Mouse (Mus musculus): ENCODE results near the gene Ephb3. TPM values are rescaled to one million over a fixed set of nuclear protein-coding genes. Genes with fewer than 3 reads are reported as not detected.

The Ephb3 gene
- total RNA-seq, 2 experiments from 2014 or later = 25.5 to 27.5 TPM

DNA sequence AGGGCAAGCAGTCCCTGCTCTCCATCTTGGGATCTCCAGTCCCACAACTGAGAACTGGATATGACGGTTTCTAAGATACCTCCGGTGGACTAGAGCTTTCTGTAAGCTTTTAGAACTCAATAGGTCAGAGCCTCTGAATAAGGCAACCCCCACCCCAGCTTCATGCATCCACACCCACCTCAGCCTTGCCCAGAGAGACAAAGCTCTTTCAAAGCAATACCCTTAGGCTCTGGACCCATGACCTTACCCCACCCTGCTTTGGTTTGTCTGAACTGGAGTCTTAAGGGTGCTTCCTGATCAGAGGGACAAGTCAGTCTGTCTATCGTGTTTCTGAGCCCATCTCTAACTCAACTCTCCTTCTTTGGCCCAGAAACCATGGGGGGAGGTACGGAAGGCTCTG is 1.8 kb upstream of the Ephb3 start:
- no peak for DNase-seq (ENCODE audit: low spot score in 2 of 2)

DNA sequence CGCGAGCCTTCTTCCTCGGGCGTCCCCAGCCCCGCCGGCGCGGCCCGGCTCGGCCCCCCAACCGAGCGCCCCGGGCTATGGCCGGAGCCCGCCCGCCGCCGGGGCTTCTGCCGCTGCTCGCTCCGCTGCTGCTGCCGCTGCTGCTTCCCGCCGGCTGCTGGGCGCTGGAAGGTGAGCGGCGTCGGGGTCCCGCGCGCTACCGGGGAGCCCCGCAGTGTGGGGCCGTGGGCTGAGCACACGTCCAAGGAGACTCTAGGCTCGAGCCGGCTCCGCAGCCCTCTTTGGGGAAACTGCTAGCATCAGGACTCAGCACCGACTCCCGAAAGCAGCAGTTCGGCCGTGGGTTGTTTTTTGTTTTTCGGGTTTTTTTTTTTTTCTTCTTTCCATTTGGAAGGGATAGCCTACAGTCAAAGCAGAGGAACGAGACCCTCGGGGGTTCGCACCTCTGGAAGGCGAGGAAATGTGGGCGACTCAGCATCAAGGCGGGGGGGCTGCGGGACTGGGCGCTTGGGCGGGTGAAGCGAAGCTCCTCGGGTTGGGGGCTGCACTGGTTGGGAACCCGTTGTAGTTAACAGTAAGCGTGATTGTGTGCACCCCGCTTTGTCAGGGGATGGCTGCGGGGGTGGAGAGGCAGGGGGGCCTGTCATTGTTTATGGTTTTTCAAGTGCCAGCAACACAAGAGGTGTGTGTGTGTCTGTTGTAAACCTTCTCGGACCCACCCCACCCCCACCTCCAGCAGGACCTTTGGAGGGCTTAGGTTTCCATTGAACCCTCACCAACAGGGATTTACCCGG is 735 bp downstream of the Ephb3 start:
- peak in 1 of 2 experiments; percentile 29 for DNase-seq (ENCODE audit: low spot score in 2 of 2)

- no peak for DNase-seq (ENCODE audit: low spot score in 2 of 2)
Measured at GRCm38 (mm10) chr16:21208001-21208565, 3.5 kb downstream of the Ephb3 start.

DNA sequence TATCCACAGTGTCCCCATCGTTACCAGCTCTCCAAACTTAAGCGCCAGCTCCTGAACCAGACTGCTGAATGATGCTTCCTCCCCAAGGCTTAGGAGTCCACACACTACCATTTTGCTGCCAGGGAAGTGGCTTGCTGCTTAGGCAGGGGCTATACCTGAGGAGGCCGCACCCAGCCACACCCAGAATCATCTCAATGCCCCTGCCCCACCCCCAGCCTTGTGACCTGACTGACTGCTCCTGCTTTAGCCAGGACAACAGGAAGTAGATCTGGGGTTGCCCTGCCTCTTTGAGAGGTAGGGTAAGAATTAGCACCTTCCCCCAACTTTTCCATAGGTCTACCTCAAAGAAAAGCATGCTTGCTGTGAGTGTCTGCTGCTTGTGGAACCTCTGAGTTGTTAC is 4.7 kb downstream of the Ephb3 start:
- DNase-seq (ENCODE audit: low spot score in 2 of 2) = no peak

- DNase-seq (ENCODE audit: low spot score in 2 of 2) = no peak
Measured at GRCm38 (mm10) chr16:21210204-21210603, 5.6 kb downstream of the Ephb3 start.

- DNase-seq (ENCODE audit: low spot score in 2 of 2) = peak; percentile 73 to 90
Measured at GRCm38 (mm10) chr16:21210667-21211338, 6.2 kb downstream of the Ephb3 start.

GRCm38 (mm10) chr16:21211501-21211900 is 6.9 kb downstream of the Ephb3 start:
- DNase-seq (ENCODE audit: low spot score in 2 of 2) = no peak

GRCm38 (mm10) chr16:21212369-21212768 is 7.8 kb downstream of the Ephb3 start:
- DNase-seq (ENCODE audit: low spot score in 2 of 2) = no peak

DNA sequence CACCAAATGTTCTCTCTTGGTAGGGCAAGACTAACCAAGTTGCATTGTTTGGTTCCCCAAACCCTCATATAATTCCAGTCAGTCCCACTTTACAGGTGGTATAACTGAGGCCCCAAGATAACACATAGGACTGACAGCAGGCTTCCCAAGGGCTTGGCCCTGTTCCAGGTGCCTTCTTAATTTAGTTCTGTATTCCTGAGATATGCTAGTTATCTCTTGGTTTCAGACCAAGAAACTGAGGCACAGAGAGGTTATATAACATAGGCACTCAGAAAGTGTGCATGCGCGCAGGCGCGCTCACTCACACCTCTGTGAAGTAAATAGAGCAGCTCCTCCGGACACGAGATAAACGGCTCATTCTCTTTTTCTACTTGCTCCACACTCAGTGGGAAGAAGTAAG is 9.4 kb downstream of the Ephb3 start:
- DNase-seq (ENCODE audit: low spot score in 2 of 2) = no peak

DNA sequence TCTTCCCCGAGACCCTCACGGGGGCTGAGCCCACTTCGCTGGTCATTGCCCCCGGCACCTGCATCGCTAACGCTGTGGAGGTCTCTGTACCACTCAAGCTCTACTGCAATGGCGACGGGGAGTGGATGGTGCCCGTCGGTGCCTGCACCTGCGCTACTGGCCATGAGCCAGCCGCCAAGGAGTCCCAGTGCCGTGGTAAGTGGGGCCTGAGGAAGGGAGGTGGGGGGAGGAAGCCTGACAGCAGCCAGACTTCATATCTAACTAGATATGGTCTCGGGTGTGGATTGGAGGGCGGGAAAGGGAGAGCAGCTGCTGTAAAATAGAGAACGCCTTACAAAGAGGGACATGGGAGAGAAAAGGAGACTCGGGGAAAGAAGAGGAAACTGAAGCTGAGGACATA is 10.2 kb downstream of the Ephb3 start:
- DNase-seq (ENCODE audit: low spot score in 2 of 2) = no peak

DNA sequence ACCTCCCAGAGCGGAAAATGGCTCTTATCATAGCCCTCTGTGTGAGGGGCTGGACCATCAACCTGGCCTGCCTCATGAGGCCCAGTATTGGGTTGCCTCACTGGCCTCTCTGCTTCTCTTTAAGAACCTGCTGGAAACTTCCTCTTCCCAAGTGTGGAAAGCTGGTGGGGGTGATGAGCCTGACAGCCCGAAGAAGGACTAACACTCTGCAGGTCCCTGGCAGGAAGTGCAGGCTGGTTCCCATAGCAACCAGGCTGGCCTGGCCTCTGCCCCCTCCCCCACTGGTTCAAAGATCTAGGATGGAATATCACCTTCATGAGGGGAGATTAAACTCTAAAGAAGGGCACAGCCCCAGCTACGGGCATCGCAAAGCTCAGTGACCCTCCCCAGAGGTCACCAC is 11.5 kb downstream of the Ephb3 start:
- no peak for DNase-seq (ENCODE audit: low spot score in 2 of 2)

DNA sequence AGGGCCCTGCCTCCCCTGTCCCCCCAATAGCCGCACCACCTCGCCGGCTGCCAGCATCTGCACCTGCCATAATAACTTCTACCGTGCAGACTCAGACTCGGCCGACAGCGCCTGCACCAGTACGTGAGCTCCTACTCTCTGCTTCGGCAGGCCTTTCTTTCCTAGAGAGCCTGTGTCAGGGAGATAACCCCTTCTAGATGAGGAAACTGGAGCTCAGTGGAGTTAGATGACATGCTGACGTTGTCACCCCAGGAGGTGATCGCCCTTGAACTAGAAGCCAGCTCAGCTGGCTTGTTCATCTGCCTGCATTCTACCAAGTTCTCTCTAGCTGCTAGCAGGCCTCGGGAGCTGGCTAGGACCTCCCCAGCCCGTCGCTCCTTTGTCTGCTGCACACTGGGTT is 12.7 kb downstream of the Ephb3 start:
- DNase-seq (ENCODE audit: low spot score in 2 of 2) = no peak

GRCm38 (mm10) chr16:21219656-21220055 is 15.1 kb downstream of the Ephb3 start:
- no peak for DNase-seq (ENCODE audit: low spot score in 2 of 2)

DNA sequence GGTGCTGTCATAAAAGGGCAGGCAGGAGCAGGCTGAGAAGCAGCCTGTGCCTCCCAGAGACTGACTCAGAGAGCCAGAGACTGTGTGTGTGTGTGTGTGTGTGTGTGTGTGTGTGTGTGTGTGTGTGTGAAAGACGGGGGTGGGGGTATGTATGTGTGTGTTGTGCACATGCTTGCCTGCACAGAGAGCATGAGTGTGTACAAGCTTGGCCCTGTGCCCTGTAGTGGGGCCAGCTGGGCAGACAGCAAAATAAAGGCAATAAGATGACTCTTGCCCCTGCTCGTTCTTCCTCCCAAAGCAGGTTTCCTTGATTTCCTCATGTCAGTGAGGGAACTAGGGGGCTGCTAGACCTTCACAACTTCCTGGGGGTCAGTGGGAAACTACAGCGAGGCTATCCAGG is 18.5 kb downstream of the Ephb3 start:
- no peak for DNase-seq (ENCODE audit: low spot score in 2 of 2)

- no peak for DNase-seq (ENCODE audit: low spot score in 2 of 2)
Measured at GRCm38 (mm10) chr16:21224648-21225240, 20.2 kb downstream of the Ephb3 start.

GRCm38 (mm10) chr16:21226629-21227028 is 22.1 kb downstream of the Ephb3 start:
- no peak for DNase-seq (ENCODE audit: low spot score in 2 of 2)

GRCm38 (mm10) chr16:21235135-21235534 is 30.6 kb downstream of the Ephb3 start:
- no peak for DNase-seq (ENCODE audit: low spot score in 2 of 2)

GRCm38 (mm10) chr16:21238722-21239121 is 34.2 kb downstream of the Ephb3 start:
- DNase-seq (ENCODE audit: low spot score in 2 of 2) = no peak

DNA sequence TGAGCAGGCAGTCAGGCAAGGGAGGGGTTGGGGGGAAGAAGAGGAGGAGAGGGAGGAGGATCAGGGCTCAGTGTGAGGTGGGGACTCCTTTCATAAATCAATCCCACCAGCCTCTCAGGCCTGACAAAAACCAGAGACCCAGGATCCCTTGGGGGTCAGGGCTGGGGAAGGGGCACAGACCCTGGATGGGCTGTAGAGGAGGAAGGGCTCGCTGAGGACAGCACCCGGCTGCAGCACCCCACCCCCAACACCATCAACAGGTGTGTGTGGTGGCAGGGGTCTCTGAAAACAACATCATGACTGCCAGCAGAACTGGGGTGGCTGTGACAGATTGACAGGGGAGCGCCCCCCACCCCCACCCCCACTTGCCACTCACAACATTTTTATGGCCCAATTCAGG is 36.0 kb downstream of the Ephb3 start:
- DNase-seq (ENCODE audit: low spot score in 2 of 2) = no peak

- no peak for DNase-seq (ENCODE audit: low spot score in 2 of 2)
Measured at GRCm38 (mm10) chr16:21241030-21241429, 36.5 kb downstream of the Ephb3 start.

DNA sequence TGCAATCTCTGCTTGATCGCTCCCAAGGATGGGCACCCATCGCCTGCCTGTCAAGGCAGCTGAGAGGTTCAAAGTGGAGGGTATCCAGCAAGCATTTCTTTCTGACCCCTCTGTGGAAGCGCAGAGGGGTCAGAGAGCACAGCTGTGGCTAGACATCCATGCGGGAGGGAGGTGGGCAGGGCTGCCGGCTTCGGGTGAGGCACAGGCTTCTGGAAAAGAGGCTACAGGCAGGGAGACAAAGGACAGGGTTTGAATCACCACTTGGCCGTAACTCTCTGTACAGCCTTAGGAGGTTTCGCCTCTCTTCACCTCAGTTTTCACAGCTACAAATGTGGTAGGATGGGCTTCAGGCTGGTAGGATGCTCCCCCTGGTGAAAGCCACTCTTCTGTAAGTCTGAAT is 38.4 kb downstream of the Ephb3 start:
- DNase-seq (ENCODE audit: low spot score in 2 of 2) = no peak

- no peak for DNase-seq (ENCODE audit: low spot score in 2 of 2)
Measured at GRCm38 (mm10) chr16:21244803-21245202, 40.2 kb downstream of the Ephb3 start.

Measured in left cerebral cortex, adult 18-20 months (tissue).